Mouse (Mus musculus) kidney, adult 2 months (tissue): ENCODE data around the gene Prdm12.

Experiments used
- CTCF ChIP-seq: fragments of 200-500 bp; conservative IDR thresholded peaks from 2 replicates; pipeline ENCODE4 v1.5.1; 2011; ENCODE audit warnings: low read depth, mild to moderate bottlenecking, control low read depth, low read length, moderate library complexity, mixed read lengths; ENCODE audit not compliant: insufficient read depth, insufficient read length
- POLR2A ChIP-seq: fragments of 200-500 bp; IDR thresholded peaks from one replicate; pipeline ENCODE4 v1.6.1; 2011; ENCODE audit warnings: low read depth, low read length, control low read depth

DNA sequence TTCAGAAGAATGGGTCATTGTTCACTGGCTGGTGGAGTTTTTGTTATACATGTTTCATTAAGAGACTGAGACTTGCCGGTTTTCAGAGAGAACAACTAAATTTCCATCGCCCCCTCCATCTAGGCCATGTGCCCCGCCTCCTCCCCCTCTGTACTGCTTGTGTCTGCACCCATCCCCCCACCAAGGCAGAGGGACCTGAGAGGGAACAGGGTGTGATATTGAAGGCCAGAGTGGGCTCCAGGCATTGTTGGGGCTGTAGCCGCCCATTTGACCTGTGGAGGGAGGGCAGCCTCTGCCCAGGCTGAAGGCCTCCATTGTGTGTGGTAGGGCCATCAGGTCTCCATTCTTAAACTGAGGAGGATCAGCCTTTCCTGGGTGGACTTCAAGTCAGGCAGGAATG, 28.9 kb upstream of the Prdm12 start:
- TF ChIP-seq POLR2A (no peak), CTCF (no peak)
